Mouse (Mus musculus) adrenal gland, postnatal 0 days (tissue): ENCODE data around the gene Agxt2. TPM values are rescaled to one million over a fixed set of nuclear protein-coding genes. Genes with fewer than 3 reads are reported as not detected.

Experiments used
- polyA plus RNA-seq: library from polyadenylated mRNA; unstranded; fragments of >200 nt; fragmentation: Nextera tagmentation; extraction: Ambion mirVana; gene quantifications from 2 replicates; pipeline ENCODE4 v1.2.1, GENCODE M21; 2015

Gene Agxt2
- polyA plus RNA-seq, result 1.0 and 1.6 TPM in 2 replicates

GRCm38 (mm10) chr15:10358039-10358948 is at the start of gene Agxt2:
Gene Agxt2 (plus strand): TSS chr15:10358532.

GRCm38 (mm10) chr15:10325080-10325479 is 33.3 kb upstream of the Agxt2 start, which contains the start of gene Gm21973:
Gene Gm21973 (plus strand): TSS chr15:10325380.

Other genes starting within 250 kb of the Agxt2 start
- gene Prlr, start 181.3 kb upstream of the Agxt2 start, polyA plus RNA-seq, result 25.1 and 93.1 TPM in 2 replicates
- 0.61 TPM in 1 of 2 replicates, not detected in the other for gene Gm21973, start 33.2 kb upstream of the Agxt2 start, polyA plus RNA-seq
- 10.7 and 15.3 TPM in 2 replicates for gene Dnajc21, start 112.0 kb downstream of the Agxt2 start, polyA plus RNA-seq
- 101 and 129 TPM in 2 replicates for gene Brix1, start 127.4 kb downstream of the Agxt2 start, polyA plus RNA-seq
- gene Rad1, start 127.5 kb downstream of the Agxt2 start, polyA plus RNA-seq, result 18.2 and 23.4 TPM in 2 replicates
- not detected in 2 replicates for gene Ttc23l, start 200.1 kb downstream of the Agxt2 start, polyA plus RNA-seq